Mouse (Mus musculus) liver, embryonic 15.5 days (tissue): ENCODE measurements at regions not wholly inside any gene's neighbourhood (a gene's known extent, or its start where the extent isn't known, plus 50 kb on each side); places are given as distances from the start of the nearest gene placed in this dataset.

ENCODE experiments used
- ATAC-seq: fragments of 200-750 bp; cut with Nextera tagmentation; 2 replicates; pipeline ENCODE4 v1.8.0; 2017; ENCODE audit warnings: moderate number of reproducible peaks, mild to moderate bottlenecking, moderate library complexity; ENCODE audit not compliant: insufficient read depth
- H3K27ac ChIP-seq: fragments of 300-500 bp; sonication (generic); replicated peaks from 2 replicates; pipeline ENCODE4 v1.5.1; 2015; ENCODE audit warnings: mild to moderate bottlenecking, inconsistent platforms
- H3K27me3 ChIP-seq: fragments of 300-500 bp; sonication (generic); 2 replicates; pipeline ENCODE4 v1.6.1; 2015; ENCODE audit warnings: mild to moderate bottlenecking, inconsistent platforms
- H3K36me3 ChIP-seq: fragments of 300-500 bp; sonication (generic); replicated peaks from 2 replicates; pipeline ENCODE4 v1.6.1; 2015; ENCODE audit warnings: moderate library complexity, mild to moderate bottlenecking, inconsistent platforms
- H3K4me1 ChIP-seq: fragments of 300-500 bp; sonication (generic); replicated peaks from 2 replicates; pipeline ENCODE4 v1.6.1; 2015; ENCODE audit warnings: inconsistent platforms
- H3K4me2 ChIP-seq: fragments of 300-500 bp; sonication (generic); 2 replicates; pipeline ENCODE4 v1.6.1; 2015; ENCODE audit warnings: moderate library complexity, mild to moderate bottlenecking, inconsistent platforms
- H3K4me3 ChIP-seq: fragments of 300-500 bp; sonication (generic); replicated peaks from 2 replicates; pipeline ENCODE4 v1.5.1; 2015; ENCODE audit warnings: mild to moderate bottlenecking, inconsistent platforms
- H3K9ac ChIP-seq: fragments of 300-500 bp; sonication (generic); 2 replicates; pipeline ENCODE4 v1.6.1; 2015; ENCODE audit warnings: moderate library complexity, mild to moderate bottlenecking, inconsistent platforms
- H3K9me3 ChIP-seq: fragments of 300-500 bp; sonication (generic); replicated peaks from 2 replicates; pipeline ENCODE4 v1.6.1; 2016; ENCODE audit warnings: inconsistent platforms
- WGBS: fragments of 180-500 bp; shearing (Covaris S2); methylation state at CpG from one replicate; pipeline ENCODE4 v1.1.7; 2015; ENCODE audit warnings: mixed read lengths; ENCODE audit not compliant: insufficient replicate concordance; 5-methylcytosine and 5-hydroxymethylcytosine counted together

DNA sequence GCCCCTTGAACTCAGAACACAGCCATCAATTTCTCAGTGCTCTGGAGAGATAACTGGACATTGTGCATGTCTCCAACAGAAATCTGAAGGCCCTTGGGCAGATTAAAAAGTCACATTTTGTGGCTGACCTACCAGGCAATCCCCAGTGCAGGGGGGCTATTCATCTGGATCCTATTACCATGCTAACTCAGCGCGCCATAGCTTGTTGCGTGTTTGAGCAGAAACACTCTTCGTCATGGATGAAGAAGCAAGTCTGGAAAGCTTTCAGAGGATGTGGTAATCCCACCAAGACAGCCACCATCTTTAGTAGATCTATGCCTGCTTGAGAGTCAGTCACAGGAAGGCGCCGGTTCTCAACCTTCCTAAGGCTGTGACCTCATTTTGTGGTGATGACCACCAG, 243.9 kb downstream of the Sipa1l2 start:
- H3K9me3 ChIP-seq, result no peaks in the 10 kb centered on the region
- WGBS, result 74% methylated on average over 6 of the region's 6 CpGs
- H3K4me1 ChIP-seq, result no peaks in the 10 kb centered on the region
- H3K4me3 ChIP-seq, result no peak overlapping the region
- H3K4me2 ChIP-seq, result no peak overlapping the region
- no peaks in the 10 kb centered on the region for H3K36me3 ChIP-seq
- H3K27me3 ChIP-seq, result no peaks in the 10 kb centered on the region
- no peak for ATAC-seq
- H3K9ac ChIP-seq, result no peak overlapping the region
- no peak overlapping the region for H3K27ac ChIP-seq

DNA sequence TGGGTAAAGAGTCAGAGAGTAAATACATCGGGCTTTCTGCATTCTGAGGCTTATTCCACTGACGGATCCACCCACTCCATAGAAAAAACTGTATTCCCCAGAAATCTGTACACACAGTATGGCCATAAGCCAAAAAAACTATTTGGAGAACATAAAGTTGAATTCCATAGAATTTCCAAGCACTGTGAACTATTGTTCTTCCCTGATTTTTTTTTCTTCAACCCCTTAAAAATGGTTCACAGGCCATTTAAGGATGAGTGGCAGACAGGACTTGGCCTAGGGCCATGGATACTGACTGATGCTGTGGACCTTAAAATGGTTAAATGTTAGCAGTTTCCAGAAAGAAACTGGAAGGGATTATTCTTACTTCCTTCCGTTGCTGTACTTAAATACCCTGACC, 247.0 kb downstream of the Sipa1l2 start:
- no peaks in the 10 kb centered on the region for H3K9me3 ChIP-seq
- no peaks in the 10 kb centered on the region for H3K27me3 ChIP-seq
- no peaks in the 10 kb centered on the region for H3K4me1 ChIP-seq
- 55% methylated on average over 3 of the region's 3 CpGs for whole genome bisulfite sequencing
- no peak for ATAC-seq
- no peak overlapping the region for H3K9ac ChIP-seq
- H3K4me2 ChIP-seq, result no peak overlapping the region
- no peaks in the 10 kb centered on the region for H3K36me3 ChIP-seq
- no peak overlapping the region for H3K4me3 ChIP-seq
- H3K27ac ChIP-seq, result no peak overlapping the region

DNA sequence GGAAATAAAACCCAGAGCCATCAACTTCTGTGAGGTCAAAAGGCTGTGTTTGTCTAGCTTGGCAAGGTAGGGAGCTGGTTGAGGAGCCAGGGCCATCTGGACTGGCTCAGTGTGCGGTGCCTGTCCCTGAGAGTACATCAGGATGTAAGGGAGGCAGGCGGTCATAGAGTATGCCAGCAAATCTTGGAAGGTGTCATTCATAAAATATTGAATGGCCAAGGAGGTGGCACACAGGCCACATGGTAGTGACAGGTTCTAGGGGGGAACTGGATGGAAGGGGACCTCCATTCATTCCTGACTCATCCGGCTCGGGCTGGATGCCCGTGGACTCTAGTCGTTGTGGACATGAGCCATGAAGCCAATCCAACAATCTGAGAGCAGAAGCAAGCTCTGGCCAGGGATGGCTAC, 252.0 kb downstream of the Sipa1l2 start:
- H3K27ac ChIP-seq, result no peak overlapping the region
- no peak overlapping the region for H3K4me2 ChIP-seq
- no peaks in the 10 kb centered on the region for H3K4me1 ChIP-seq
- no peak for ATAC-seq
- no peaks in the 10 kb centered on the region for H3K9me3 ChIP-seq
- H3K27me3 ChIP-seq, result no peaks in the 10 kb centered on the region
- no peaks in the 10 kb centered on the region for H3K36me3 ChIP-seq
- no peak overlapping the region for H3K4me3 ChIP-seq
- H3K9ac ChIP-seq, result no peak overlapping the region
- WGBS, result 76% methylated on average over 6 of the region's 6 CpGs

DNA sequence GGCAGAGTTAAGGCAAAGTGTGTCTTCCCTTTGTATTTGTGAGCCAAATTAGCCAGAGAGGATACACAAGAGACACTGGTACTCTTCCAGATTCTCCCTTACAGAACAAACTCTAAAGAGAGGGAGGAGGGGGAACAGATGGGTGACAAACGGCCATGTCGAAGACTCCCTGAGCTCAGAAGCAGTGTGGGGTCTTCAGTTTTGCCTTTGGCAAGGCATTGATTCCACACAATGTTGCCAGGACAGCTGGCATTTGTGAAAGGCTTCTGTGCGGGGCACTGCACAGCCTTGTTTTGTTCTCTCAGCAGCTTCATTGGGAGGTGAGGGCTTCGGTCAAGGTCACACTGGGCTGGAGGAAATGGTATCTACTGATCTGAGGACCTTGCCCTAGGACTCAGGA, 253.9 kb downstream of the Sipa1l2 start:
- no peak overlapping the region for H3K4me2 ChIP-seq
- ATAC-seq, result no peak
- WGBS, result 48% methylated on average over 4 of the region's 4 CpGs
- H3K27ac ChIP-seq, result no peak overlapping the region
- no peak overlapping the region for H3K4me3 ChIP-seq
- H3K9me3 ChIP-seq, result no peaks in the 10 kb centered on the region
- H3K36me3 ChIP-seq, result no peaks in the 10 kb centered on the region
- no peak overlapping the region for H3K9ac ChIP-seq
- H3K4me1 ChIP-seq, result no peaks in the 10 kb centered on the region; the same call in 1 of the 2 replicates
- H3K27me3 ChIP-seq, result no peaks in the 10 kb centered on the region

DNA sequence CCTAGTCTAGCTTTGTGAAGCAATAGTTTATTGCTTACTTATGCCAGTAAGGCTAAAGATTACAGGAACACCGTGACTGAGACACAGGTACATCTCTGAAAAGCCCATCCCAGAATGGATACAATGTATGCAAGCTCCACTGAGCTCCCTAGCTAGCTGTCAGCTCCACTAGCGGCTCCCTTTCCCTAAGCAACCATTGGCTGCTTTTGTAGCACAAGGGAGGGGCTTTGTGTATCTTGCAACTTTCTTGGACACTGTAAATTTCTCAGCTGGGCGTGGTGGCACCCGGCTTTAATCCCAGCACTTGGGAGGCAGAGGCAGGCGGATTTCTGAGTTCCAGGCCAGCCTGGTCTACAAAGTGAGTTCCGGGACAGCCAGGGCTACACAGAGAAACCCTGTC, 254.6 kb downstream of the Sipa1l2 start:
- Histone ChIP-seq H3K4me3 (no peak overlapping the region), H3K4me1 (no peaks in the 10 kb centered on the region; the same call in 1 of the 2 replicates), H3K9me3 (no peaks in the 10 kb centered on the region), H3K9ac (no peak overlapping the region), H3K27ac (no peak overlapping the region), H3K4me2 (no peak overlapping the region), H3K27me3 (no peaks in the 10 kb centered on the region), H3K36me3 (no peaks in the 10 kb centered on the region)
- ATAC-seq, result no peak
- WGBS, result 38% methylated on average over 6 of the region's 6 CpGs

DNA sequence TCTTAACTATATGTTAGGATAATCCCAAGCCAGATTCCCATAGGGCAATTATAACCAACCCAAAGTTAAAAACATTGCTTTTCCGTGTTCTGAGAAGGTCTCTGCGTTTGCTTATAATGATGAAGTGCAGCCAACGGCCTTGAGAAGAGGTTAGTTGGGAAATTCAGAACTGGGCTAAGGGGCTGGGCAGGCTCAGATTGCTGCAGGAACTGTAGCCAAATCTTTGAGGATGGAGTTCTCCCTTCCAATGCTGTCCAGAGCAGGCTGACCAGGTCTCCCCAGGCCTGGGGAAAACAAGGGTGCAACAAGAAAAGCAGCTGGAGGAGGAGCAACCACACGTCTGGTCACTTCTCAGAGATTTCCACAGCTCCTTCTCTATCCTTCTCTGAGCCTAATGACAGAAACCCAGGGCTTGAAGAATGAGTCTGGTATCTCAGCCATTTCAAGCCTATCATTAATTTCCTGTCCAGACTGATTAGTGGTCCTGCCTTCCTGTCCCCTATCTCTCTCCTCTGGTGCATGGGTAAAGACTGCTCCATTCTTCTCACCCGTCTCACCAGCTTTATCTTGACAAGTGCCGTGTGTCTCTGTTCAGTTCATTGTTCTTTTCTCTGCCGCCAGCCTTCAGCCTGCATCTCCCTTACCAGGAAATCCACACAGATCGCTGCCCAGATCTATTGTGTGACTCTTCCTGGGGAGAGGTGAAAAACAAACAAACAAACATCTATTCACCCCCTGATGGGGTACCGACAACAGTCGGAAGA, 255.2 kb downstream of the Sipa1l2 start:
- WGBS, result 32% methylated on average over 10 of the region's 10 CpGs
- no peaks in the 10 kb centered on the region for H3K36me3 ChIP-seq
- no peak overlapping the region for H3K4me2 ChIP-seq
- no peaks in the 10 kb centered on the region for H3K9me3 ChIP-seq
- no peak for ATAC-seq
- no peak overlapping the region for H3K9ac ChIP-seq
- no peaks in the 10 kb centered on the region for H3K27me3 ChIP-seq
- H3K4me1 ChIP-seq, result no peaks in the 10 kb centered on the region; the same call in 1 of the 2 replicates
- H3K4me3 ChIP-seq, result no peak overlapping the region
- no peak overlapping the region for H3K27ac ChIP-seq

DNA sequence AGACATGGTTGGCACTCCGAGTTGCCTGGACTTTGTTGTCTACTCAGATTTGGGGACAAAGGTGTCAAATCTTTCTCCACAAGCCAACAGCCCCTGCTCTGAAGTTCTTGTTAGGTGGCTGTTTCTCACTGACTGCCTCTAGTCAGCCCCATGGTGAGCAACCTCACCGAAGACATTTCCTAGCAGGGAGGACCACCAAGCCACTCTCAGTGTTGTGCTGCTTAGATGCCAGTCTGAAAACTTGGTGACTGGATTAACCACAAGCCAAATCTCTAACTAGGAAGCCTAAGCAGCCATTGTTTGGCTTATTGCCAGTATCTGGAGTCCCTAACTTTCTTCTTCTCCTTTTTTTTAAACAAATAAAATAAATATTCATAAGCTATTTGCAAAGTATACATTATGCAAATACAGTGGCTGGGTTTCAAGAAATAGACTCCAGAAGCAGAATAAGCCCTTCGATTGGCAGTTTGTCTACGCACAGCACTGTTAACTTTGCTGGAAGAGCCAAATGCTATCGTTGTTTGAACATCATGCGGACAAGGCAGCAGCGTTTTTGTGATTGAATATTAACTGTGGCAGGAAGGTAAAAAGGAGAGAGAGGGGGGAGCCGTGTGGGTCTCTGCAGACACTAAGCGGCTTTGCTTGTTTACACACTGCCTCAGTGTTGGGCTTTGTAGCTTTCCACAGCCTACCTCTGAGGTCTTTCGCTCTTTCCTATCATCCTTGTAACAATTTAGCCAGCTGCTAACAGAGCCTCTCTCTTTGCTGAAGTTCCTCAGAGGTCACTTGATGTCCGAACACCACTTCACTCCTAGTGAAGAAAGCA, 257.4 kb downstream of the Disc1 start:
- H3K27me3 ChIP-seq, result no peaks in the 10 kb centered on the region
- no peaks in the 10 kb centered on the region for H3K9me3 ChIP-seq
- no peak overlapping the region for H3K9ac ChIP-seq
- ATAC-seq, result no peak
- no peak overlapping the region for H3K4me2 ChIP-seq
- WGBS, result 54% methylated on average over 11 of the region's 11 CpGs
- H3K27ac ChIP-seq, result no peak overlapping the region
- no peak overlapping the region for H3K4me3 ChIP-seq
- no peaks in the 10 kb centered on the region for H3K36me3 ChIP-seq
- H3K4me1 ChIP-seq, result no peaks in the 10 kb centered on the region; the same call in 1 of the 2 replicates
